Mouse (Mus musculus): ENCODE measurements around the gene Dnajb13. TPM values are rescaled to one million over a fixed set of nuclear protein-coding genes. Genes with fewer than 3 reads are reported as not detected.

The Dnajb13 gene
- 1.2 and 1.6 TPM in 2 replicates for polyA plus RNA-seq (2014; fragmentation: Nextera tagmentation; extraction: Ambion mirVana)

DNA sequence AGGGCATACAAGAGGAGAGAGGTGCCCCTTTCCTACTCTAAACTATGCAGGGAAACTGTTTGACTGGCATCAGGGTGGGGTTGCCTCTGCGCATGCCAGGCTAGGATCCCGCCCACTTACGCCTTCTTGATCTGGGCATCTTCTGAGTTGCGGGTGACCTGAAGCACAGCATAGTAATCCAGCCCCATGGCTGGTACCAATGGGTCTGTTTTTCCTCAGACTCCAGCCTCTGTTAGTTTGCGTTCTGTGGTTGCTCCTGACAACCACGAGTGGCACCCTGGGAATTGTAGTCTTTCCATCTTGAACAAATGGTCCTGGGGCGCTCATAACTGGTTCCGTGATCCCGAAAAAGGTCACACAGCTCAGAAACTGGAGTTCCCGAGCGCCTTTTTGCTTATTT is at the start of gene Dnajb13:
Gene Dnajb13 (minus strand): TSS at position 388 of the 400 bp plus-strand sequence.
- H3K4me3 ChIP-seq (ENCODE audit: low read depth, low read length), result no peak within 1 kb of the TSS
- H3K27me3 ChIP-seq (replicated peaks; ENCODE audit: control insufficient read depth, insufficient read depth, low read length), result no peaks in the 10 kb centered on the region
- DNase-seq (ENCODE audit: low spot score), result no peak
- no peaks in the 10 kb centered on the region for H3K9me3 ChIP-seq (ENCODE audit: control insufficient read depth, low read length)
- H3K4me2 ChIP-seq, result no peak within 1 kb of the TSS
- H3K4me1 ChIP-seq (replicated peaks; ENCODE audit: control insufficient read depth, insufficient read depth, low read length), result no peaks in the 10 kb centered on the region
- no peak within 1 kb of the TSS for H3K27ac ChIP-seq (ENCODE audit: low read depth, low read length)
- ATAC-seq (replicated peaks; ENCODE audit: low FRiP score), result no peak
- no peak within 1 kb of the TSS for H3K9ac ChIP-seq (ENCODE audit: low read depth, low read length)
- WGBS, result 47% methylated on average over 11 of the region's 11 CpGs
- no peaks in the 10 kb centered on the region for H3K36me3 ChIP-seq (ENCODE audit: control insufficient read depth, insufficient read depth, low read length)

DNA sequence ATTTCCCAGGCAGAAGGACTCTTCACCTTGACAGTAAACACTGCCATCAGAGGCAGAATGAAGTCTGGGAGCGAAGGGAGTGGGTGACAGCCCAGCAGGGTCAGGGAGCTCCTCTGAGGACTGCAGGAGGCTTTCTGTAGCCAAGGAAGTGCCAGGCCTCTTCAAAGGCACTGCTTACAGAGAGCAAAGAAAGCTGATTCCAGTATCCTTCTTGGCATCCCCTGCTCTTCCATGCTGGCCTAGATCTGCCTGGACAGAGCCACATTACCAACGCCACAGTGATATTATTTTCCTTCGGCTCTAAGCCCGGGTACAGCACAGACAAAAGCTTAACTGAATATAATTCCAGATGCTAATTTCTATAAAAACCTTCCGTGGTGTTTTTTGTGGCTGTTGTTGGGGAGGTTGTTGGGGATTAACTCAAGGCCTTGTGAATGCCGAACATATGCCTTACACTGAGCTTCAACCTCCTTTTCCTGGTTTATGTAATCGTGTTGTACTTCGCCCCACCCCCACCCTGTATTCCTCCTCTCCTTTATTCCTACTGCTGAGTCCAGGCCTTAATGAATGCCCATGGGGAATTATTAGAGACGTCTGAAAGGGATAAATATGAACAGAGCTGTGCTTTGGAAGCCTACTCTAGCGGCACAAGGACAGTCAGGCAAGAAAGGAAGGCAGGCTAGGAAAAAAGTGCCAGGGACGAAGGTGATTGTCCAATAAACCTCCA is 47.3 kb upstream of the Dnajb13 start:
- no peaks in the 10 kb centered on the region for H3K36me3 ChIP-seq (ENCODE audit: control insufficient read depth, insufficient read depth, low read length)
- H3K9me3 ChIP-seq (ENCODE audit: control insufficient read depth, low read length), result no peaks in the 10 kb centered on the region
- no peaks in the 10 kb centered on the region for H3K27me3 ChIP-seq (replicated peaks; ENCODE audit: control insufficient read depth, insufficient read depth, low read length)
- no peak for DNase-seq (ENCODE audit: low spot score)
- H3K4me3 ChIP-seq (ENCODE audit: low read depth, low read length), result no peak overlapping the region
- no peak overlapping the region for H3K9ac ChIP-seq (ENCODE audit: low read depth, low read length)
- no peak for ATAC-seq (replicated peaks; ENCODE audit: low FRiP score)
- 83% methylated on average over 11 of the region's 11 CpGs for WGBS
- no peak overlapping the region for H3K27ac ChIP-seq (ENCODE audit: low read depth, low read length)
- peaks cover 6% of the 10 kb centered on the region; the same call in 1 of the 2 replicates for H3K4me1 ChIP-seq (replicated peaks; ENCODE audit: control insufficient read depth, insufficient read depth, low read length)
- H3K4me2 ChIP-seq, result no peak overlapping the region

DNA sequence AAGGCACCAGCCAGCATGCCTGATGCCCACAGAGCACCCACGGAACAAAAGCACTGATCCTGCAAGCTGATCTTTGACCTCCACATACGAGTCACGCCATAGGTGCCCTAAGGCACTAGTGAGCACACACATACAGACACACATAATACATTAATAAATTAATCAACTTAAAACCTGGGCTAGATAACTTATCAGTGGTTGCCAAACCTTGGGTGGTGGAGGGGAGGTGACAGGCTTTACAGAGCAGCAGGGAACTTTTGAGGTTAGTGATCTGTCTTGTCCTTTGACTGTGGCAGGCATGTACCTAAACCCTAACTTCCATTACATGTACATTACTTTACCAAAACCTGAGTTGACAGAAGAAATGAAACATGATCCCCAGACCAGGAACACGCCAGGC is 44.6 kb upstream of the Dnajb13 start:
- no peak overlapping the region for H3K9ac ChIP-seq (ENCODE audit: low read depth, low read length)
- no peaks in the 10 kb centered on the region for H3K9me3 ChIP-seq (ENCODE audit: control insufficient read depth, low read length)
- peaks cover 16% of the 10 kb centered on the region; the same call in 1 of the 2 replicates for H3K4me1 ChIP-seq (replicated peaks; ENCODE audit: control insufficient read depth, insufficient read depth, low read length)
- H3K27me3 ChIP-seq (replicated peaks; ENCODE audit: control insufficient read depth, insufficient read depth, low read length), result no peaks in the 10 kb centered on the region
- peak overlapping the region; percentile 29; the same call in 1 of the 2 replicates for H3K4me2 ChIP-seq
- H3K36me3 ChIP-seq (ENCODE audit: control insufficient read depth, insufficient read depth, low read length), result no peaks in the 10 kb centered on the region
- no peak for DNase-seq (ENCODE audit: low spot score)
- H3K4me3 ChIP-seq (ENCODE audit: low read depth, low read length), result no peak overlapping the region
- ATAC-seq (replicated peaks; ENCODE audit: low FRiP score), result peak; percentile 75
- H3K27ac ChIP-seq (ENCODE audit: low read depth, low read length), result no peak overlapping the region
- WGBS, result 77% methylated on average over 4 of the region's 4 CpGs

DNA sequence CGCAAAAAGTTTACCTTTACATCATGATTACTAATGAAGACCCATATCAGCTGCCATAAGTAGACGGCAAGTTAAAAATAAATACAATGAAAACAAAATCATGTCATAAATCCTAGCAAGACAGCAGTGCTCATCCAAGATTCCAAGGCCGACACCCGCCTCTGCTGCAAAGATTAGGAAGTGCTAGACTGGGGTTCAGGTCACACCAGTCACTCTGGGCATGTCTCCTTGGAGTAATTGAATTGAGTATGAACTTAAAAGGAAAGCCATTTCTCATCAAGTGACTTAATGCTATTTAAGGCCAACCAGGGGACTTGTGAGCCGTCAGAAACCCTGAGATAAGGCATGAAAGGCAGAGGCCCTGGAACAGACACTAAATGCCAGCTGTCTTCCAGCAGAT is 42.5 kb upstream of the Dnajb13 start:
- Histone ChIP-seq H3K27ac (ENCODE audit: low read depth, low read length) (no peak overlapping the region), H3K36me3 (ENCODE audit: control insufficient read depth, insufficient read depth, low read length) (no peaks in the 10 kb centered on the region), H3K9ac (ENCODE audit: low read depth, low read length) (no peak overlapping the region), H3K4me2 (no peak overlapping the region), H3K27me3 (replicated peaks; ENCODE audit: control insufficient read depth, insufficient read depth, low read length) (no peaks in the 10 kb centered on the region), H3K9me3 (ENCODE audit: control insufficient read depth, low read length) (no peaks in the 10 kb centered on the region), H3K4me3 (ENCODE audit: low read depth, low read length) (no peak overlapping the region), H3K4me1 (replicated peaks; ENCODE audit: control insufficient read depth, insufficient read depth, low read length) (peaks cover 16% of the 10 kb centered on the region; the same call in 1 of the 2 replicates)
- ATAC-seq (replicated peaks; ENCODE audit: low FRiP score), result no peak
- WGBS, result 68% methylated on average over 5 of the region's 5 CpGs
- DNase-seq (ENCODE audit: low spot score), result no peak

DNA sequence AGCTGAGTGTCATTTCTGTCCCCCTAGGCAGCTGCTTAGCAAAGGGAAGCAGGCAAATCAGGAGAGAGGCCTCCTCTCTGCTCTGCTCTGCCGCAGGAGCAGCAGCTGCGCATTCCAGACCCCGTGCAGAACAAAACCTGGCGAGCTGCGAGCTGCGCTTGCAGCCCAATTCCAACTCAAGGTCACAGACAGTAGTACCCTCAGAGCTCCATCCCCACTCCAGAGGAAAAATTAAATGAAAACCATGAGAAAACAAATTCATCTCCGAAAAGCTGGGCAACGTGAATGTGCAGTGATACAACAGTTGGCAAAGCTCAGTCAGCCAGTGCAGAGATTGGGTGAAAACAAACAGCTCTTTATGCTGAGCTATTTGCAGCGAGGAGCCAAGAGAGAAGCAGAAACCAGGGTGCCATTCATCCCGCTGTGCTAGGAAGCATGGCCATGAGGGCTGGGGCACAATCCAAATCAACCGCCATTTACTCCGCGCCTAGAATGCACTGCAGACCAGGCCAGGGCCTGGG is 40.7 kb upstream of the Dnajb13 start:
- ATAC-seq (replicated peaks; ENCODE audit: low FRiP score) (no peak), DNase-seq (ENCODE audit: low spot score) (peak; percentile 33)
- Histone ChIP-seq H3K4me1 (replicated peaks; ENCODE audit: control insufficient read depth, insufficient read depth, low read length) (peaks cover 16% of the 10 kb centered on the region; the same call in 1 of the 2 replicates), H3K27ac (ENCODE audit: low read depth, low read length) (peak overlapping the region; percentile 76), H3K9me3 (ENCODE audit: control insufficient read depth, low read length) (no peaks in the 10 kb centered on the region), H3K4me2 (0 out of 2 replicates have a peak overlapping the region, but pooled peaks have one; percentile 15), H3K27me3 (replicated peaks; ENCODE audit: control insufficient read depth, insufficient read depth, low read length) (no peaks in the 10 kb centered on the region), H3K9ac (ENCODE audit: low read depth, low read length) (no peak overlapping the region), H3K4me3 (ENCODE audit: low read depth, low read length) (no peak overlapping the region), H3K36me3 (ENCODE audit: control insufficient read depth, insufficient read depth, low read length) (no peaks in the 10 kb centered on the region; the same call in 1 of the 2 replicates)
- 60% methylated on average over 13 of the region's 13 CpGs for WGBS

DNA sequence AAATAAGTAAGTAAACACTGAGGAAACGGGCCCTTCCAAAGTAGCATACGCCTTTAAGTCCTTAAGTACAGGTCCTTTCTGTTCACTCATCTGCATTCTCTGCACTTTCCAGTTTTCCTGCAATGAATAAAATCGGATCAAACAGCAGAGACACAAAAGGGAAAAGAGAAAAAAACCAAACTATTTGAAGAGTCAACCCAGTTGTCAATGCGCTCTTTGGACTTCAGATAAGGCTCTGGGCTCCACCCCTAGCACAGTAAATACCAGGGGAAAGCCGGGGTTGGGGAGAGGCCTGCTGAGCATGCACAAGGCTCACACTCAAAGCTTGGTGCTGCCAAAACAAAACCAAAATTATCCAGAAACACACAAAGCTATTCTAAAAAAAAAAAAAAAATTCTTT is 40.2 kb upstream of the Dnajb13 start:
- WGBS, result 56% methylated on average over 5 of the region's 5 CpGs
- no peak for DNase-seq (ENCODE audit: low spot score)
- 0 out of 2 replicates have a peak, but pooled peaks have one; percentile 69 for ATAC-seq (replicated peaks; ENCODE audit: low FRiP score)
- H3K27ac ChIP-seq (ENCODE audit: low read depth, low read length), result peak overlapping the region; percentile 76; the same call in 1 of the 2 replicates
- no peaks in the 10 kb centered on the region for H3K9me3 ChIP-seq (ENCODE audit: control insufficient read depth, low read length)
- no peaks in the 10 kb centered on the region; the same call in 1 of the 2 replicates for H3K36me3 ChIP-seq (ENCODE audit: control insufficient read depth, insufficient read depth, low read length)
- H3K4me2 ChIP-seq, result peak overlapping the region; percentile 5; the same call in 1 of the 2 replicates
- no peaks in the 10 kb centered on the region for H3K27me3 ChIP-seq (replicated peaks; ENCODE audit: control insufficient read depth, insufficient read depth, low read length)
- H3K4me3 ChIP-seq (ENCODE audit: low read depth, low read length), result no peak overlapping the region
- H3K9ac ChIP-seq (ENCODE audit: low read depth, low read length), result no peak overlapping the region
- H3K4me1 ChIP-seq (replicated peaks; ENCODE audit: control insufficient read depth, insufficient read depth, low read length), result peaks cover 16% of the 10 kb centered on the region; the same call in 1 of the 2 replicates

DNA sequence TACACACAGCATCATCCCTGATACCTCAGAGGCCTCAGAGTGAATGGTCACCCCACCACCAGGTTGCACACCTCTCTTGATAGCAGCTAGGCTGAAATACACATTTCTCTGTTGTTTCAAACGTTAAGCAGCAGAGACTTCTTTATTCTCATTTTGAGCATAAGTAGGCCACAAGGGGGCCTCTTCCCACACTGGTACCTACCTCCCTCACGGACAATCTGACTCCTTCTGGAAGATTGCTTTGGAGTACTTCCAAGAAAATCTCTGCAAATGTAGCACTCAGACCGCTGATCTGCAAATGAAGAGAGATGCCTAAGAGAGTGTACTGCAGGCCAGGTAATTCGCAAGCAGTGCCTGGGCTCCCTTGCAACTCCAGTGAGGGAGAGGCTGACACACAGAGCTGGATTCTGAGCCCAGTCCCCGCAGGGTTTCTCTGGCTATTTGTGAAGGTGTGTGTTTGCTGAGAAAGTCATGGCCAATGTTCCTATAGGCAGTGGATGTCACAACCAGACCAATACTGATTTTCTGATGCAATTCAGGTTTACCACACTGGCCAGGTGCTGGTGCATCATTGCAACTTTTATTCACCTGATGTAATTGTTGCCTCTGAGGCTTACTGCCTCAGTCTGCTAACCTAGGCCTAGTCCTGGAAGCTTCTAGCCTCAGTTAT is 35.7 kb upstream of the Dnajb13 start:
- no peak for ATAC-seq (replicated peaks; ENCODE audit: low FRiP score)
- no peak for DNase-seq (ENCODE audit: low spot score)
- WGBS, result 72% methylated on average over 5 of the region's 5 CpGs
- H3K4me1 ChIP-seq (replicated peaks; ENCODE audit: control insufficient read depth, insufficient read depth, low read length), result peaks cover 8% of the 10 kb centered on the region; the same call in 1 of the 2 replicates
- no peak overlapping the region for H3K4me3 ChIP-seq (ENCODE audit: low read depth, low read length)
- no peak overlapping the region for H3K9ac ChIP-seq (ENCODE audit: low read depth, low read length)
- no peaks in the 10 kb centered on the region for H3K9me3 ChIP-seq (ENCODE audit: control insufficient read depth, low read length)
- H3K36me3 ChIP-seq (ENCODE audit: control insufficient read depth, insufficient read depth, low read length), result peaks cover 2% of the 10 kb centered on the region; the same call in 1 of the 2 replicates
- no peak overlapping the region for H3K27ac ChIP-seq (ENCODE audit: low read depth, low read length)
- no peaks in the 10 kb centered on the region for H3K27me3 ChIP-seq (replicated peaks; ENCODE audit: control insufficient read depth, insufficient read depth, low read length)
- H3K4me2 ChIP-seq, result no peak overlapping the region

DNA sequence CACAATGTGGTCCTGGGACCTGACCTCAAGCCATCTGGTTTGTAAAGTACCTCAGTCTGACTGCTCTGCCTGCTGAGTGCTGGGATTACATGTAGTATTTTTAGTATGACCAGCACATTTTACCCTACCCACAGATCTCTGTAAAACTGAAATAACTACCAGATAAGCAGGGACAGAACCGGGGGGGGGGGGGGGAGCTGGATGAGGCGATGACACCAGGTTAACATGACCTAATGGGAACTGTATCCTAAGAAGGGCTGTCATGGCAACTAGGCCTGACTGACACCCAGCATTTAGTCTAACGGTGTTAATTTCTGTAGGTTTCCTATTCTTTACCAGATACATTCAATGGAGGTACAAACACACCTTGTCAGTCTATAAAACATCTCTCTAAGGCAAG is 35.0 kb upstream of the Dnajb13 start:
- Histone ChIP-seq H3K27me3 (replicated peaks; ENCODE audit: control insufficient read depth, insufficient read depth, low read length) (no peaks in the 10 kb centered on the region), H3K9me3 (ENCODE audit: control insufficient read depth, low read length) (no peaks in the 10 kb centered on the region), H3K9ac (ENCODE audit: low read depth, low read length) (no peak overlapping the region), H3K36me3 (ENCODE audit: control insufficient read depth, insufficient read depth, low read length) (peaks cover 2% of the 10 kb centered on the region; the same call in 1 of the 2 replicates), H3K4me2 (no peak overlapping the region), H3K27ac (ENCODE audit: low read depth, low read length) (no peak overlapping the region), H3K4me3 (ENCODE audit: low read depth, low read length) (no peak overlapping the region), H3K4me1 (replicated peaks; ENCODE audit: control insufficient read depth, insufficient read depth, low read length) (0 out of 2 replicates have a peak, but pooled peaks cover 5% of the 10 kb centered on the region)
- 84% methylated on average over 3 of the region's 3 CpGs for WGBS
- DNase-seq (ENCODE audit: low spot score), result no peak
- no peak for ATAC-seq (replicated peaks; ENCODE audit: low FRiP score)

All from liver, embryonic 11.5 days (tissue).